Mouse (Mus musculus): ENCODE measurements around the gene Bcorl1.

GRCm38 (mm10) chrX:48310706-48311517, 30.2 kb upstream of the Bcorl1 start:
- TF ChIP-seq CTCF (IDR thresholded peaks at IDR 0.05; ENCODE audit: extremely low read depth, insufficient read length, insufficient replicate concordance, low read depth, low read length) (no peak), POLR2A (IDR thresholded peaks at IDR 0.05; ENCODE audit: low read depth, low read length) (no peak)
